Mouse (Mus musculus): ENCODE measurements around the gene Tmem159. TPM values are rescaled to one million over a fixed set of nuclear protein-coding genes. Genes with fewer than 3 reads are reported as not detected.

Tmem159 gene
- polyA plus RNA-seq (2014; fragmentation: Illumina TruSeq; extraction: RNeasy Lipid Tissue Mini Kit (QIAGEN cat#74804); ENCODE audit: insufficient read depth, low read depth, low replicate concordance), result 62.4 TPM

GRCm38 (mm10) chr7:120102164-120102972, at the start of gene Tmem159:
Gene Tmem159 (plus strand): TSS chr7:120102353.

GRCm38 (mm10) chr7:120095180-120095579, 7.0 kb upstream of the Tmem159 start, which contains the start of gene Dnah3:
Gene Dnah3 (minus strand): TSS chr7:120095280.

GRCm38 (mm10) chr7:120145191-120145590, 43.0 kb downstream of the Tmem159 start, which contains the start of gene Zp2:
Gene Zp2 (minus strand): TSS chr7:120145291.

Other genes with a start within 250 kb of the Tmem159 start
- gene Lyrm1, start 206.5 kb upstream of the Tmem159 start, polyA plus RNA-seq (2014; fragmentation: Illumina TruSeq; extraction: RNeasy Lipid Tissue Mini Kit (QIAGEN cat#74804); ENCODE audit: insufficient read depth, low read depth, low replicate concordance), result 7.2 TPM
- 5.0 TPM for gene Dcun1d3, start 206.1 kb upstream of the Tmem159 start, polyA plus RNA-seq (2014; fragmentation: Illumina TruSeq; extraction: RNeasy Lipid Tissue Mini Kit (QIAGEN cat#74804); ENCODE audit: insufficient read depth, low read depth, low replicate concordance)
- 1.7 TPM for gene Dnah3, start 7.1 kb upstream of the Tmem159 start, polyA plus RNA-seq (2014; fragmentation: Illumina TruSeq; extraction: RNeasy Lipid Tissue Mini Kit (QIAGEN cat#74804); ENCODE audit: insufficient read depth, low read depth, low replicate concordance)
- gene Zp2, start 42.9 kb downstream of the Tmem159 start, polyA plus RNA-seq (2014; fragmentation: Illumina TruSeq; extraction: RNeasy Lipid Tissue Mini Kit (QIAGEN cat#74804); ENCODE audit: insufficient read depth, low read depth, low replicate concordance), result not detected
- gene Anks4b, start 71.5 kb downstream of the Tmem159 start, polyA plus RNA-seq (2014; fragmentation: Illumina TruSeq; extraction: RNeasy Lipid Tissue Mini Kit (QIAGEN cat#74804); ENCODE audit: insufficient read depth, low read depth, low replicate concordance), result not detected
- gene Crym, start 99.8 kb downstream of the Tmem159 start, polyA plus RNA-seq (2014; fragmentation: Illumina TruSeq; extraction: RNeasy Lipid Tissue Mini Kit (QIAGEN cat#74804); ENCODE audit: insufficient read depth, low read depth, low replicate concordance), result 7.2 TPM
- gene Abca14, start 101.6 kb downstream of the Tmem159 start, polyA plus RNA-seq (2014; fragmentation: Illumina TruSeq; extraction: RNeasy Lipid Tissue Mini Kit (QIAGEN cat#74804); ENCODE audit: insufficient read depth, low read depth, low replicate concordance), result 0.55 TPM
- gene Abca15, start 226.3 kb downstream of the Tmem159 start, polyA plus RNA-seq (2014; fragmentation: Illumina TruSeq; extraction: RNeasy Lipid Tissue Mini Kit (QIAGEN cat#74804); ENCODE audit: insufficient read depth, low read depth, low replicate concordance), result not detected

Data from lung, adult 10 weeks (tissue).